Mouse (Mus musculus) stomach, embryonic 14.5 days (tissue): ENCODE measurements around the gene Gpr173. TPM values are rescaled to one million over a fixed set of nuclear protein-coding genes. Genes with fewer than 3 reads are reported as not detected.
A peak's percentile ranks its signal among the peaks of the same experiment; 100 is the strongest.

ENCODE experiments used
- ATAC-seq: fragments of 200-750 bp; cut with Nextera tagmentation; 2 replicates; pipeline ENCODE4 v1.8.0; 2017; ENCODE audit warnings: low read depth, moderate TSS enrichment; ENCODE audit not compliant: insufficient number of reproducible peaks, insufficient read depth, low FRiP score
- H3K27ac ChIP-seq: fragments of 300-500 bp; sonication (generic); 2 replicates; pipeline ENCODE4 v1.5.1; 2014; ENCODE audit warnings: mild to moderate bottlenecking, low read length, moderate library complexity, mixed read lengths
- H3K27me3 ChIP-seq: fragments of 300-500 bp; sonication (generic); 2 replicates; pipeline ENCODE4 v1.6.1; 2014; ENCODE audit warnings: low read length, control low read depth, mixed read lengths; ENCODE audit not compliant: control insufficient read depth, insufficient read depth
- H3K36me3 ChIP-seq: fragments of 300-500 bp; sonication (generic); 2 replicates; pipeline ENCODE4 v1.6.1; 2014; ENCODE audit warnings: mild to moderate bottlenecking, control low read depth, low read length, moderate library complexity, mixed read lengths; ENCODE audit not compliant: control insufficient read depth, insufficient read depth
- H3K4me1 ChIP-seq: fragments of 300-500 bp; sonication (generic); 2 replicates; pipeline ENCODE4 v1.6.1; 2014; ENCODE audit warnings: low read length, control low read depth, mixed read lengths; ENCODE audit not compliant: control insufficient read depth, insufficient read depth
- H3K4me2 ChIP-seq: fragments of 300-500 bp; sonication (generic); replicated peaks from 2 replicates; pipeline ENCODE4 v1.6.1; 2014; ENCODE audit warnings: low read depth, low read length, control low read depth
- H3K4me3 ChIP-seq: fragments of 300-500 bp; sonication (generic); 2 replicates; pipeline ENCODE4 v1.5.1; 2014; ENCODE audit warnings: low read depth, low read length, control low read depth
- H3K9ac ChIP-seq: fragments of 300-500 bp; sonication (generic); replicated peaks from 2 replicates; pipeline ENCODE4 v1.6.1; 2014; ENCODE audit warnings: low read depth, mild to moderate bottlenecking, control low read depth, low read length, moderate library complexity, mixed read lengths
- H3K9me3 ChIP-seq: fragments of 300-500 bp; sonication (generic); 2 replicates; pipeline ENCODE4 v1.6.1; 2016; ENCODE audit warnings: low read depth, low read length, control low read depth; ENCODE audit not compliant: control insufficient read depth
- WGBS: fragments of 180-500 bp; shearing (Covaris S2); extraction: QIAGEN DNeasy Blood & Tissue Kit; methylation state at CpG from one replicate; pipeline ENCODE4 v1.1.7; 2014; 5-methylcytosine and 5-hydroxymethylcytosine counted together
- polyA plus RNA-seq: library from polyadenylated mRNA; unstranded; fragments of >200 nt; fragmentation: Nextera tagmentation; extraction: Ambion mirVana; gene quantifications from 2 replicates; pipeline ENCODE4 v1.2.1, GENCODE M21; 2014

Gene Gpr173
- 4.4 and 5.6 TPM in 2 replicates for polyA plus RNA-seq

- Histone ChIP-seq H3K27ac (no peak within 1 kb of the TSS; the same call in 1 of the 2 replicates), H3K27me3 (0 out of 2 replicates have a peak, but pooled peaks cover 2% of the 10 kb centered on the region), H3K9me3 (no peaks in the 10 kb centered on the region), H3K4me2 (peak within 1 kb of the TSS; percentile 50), H3K4me3 (peak within 1 kb of the TSS; percentile 48), H3K36me3 (no peaks in the 10 kb centered on the region), H3K4me1 (no peaks in the 10 kb centered on the region), H3K9ac (peak within 1 kb of the TSS; percentile 40; the same call in 1 of the 2 replicates)
- 24% methylated on average over 22 of the region's 24 CpGs for WGBS
- peak; percentile 96 for ATAC-seq
Measured at GRCm38 (mm10) chrX:152368397-152369273, at the start of gene Gpr173. TSS of gene Gpr173 (minus strand) at chrX:152368704.

- Histone ChIP-seq H3K4me3 (no peak overlapping the region), H3K36me3 (no peaks in the 10 kb centered on the region), H3K4me2 (no peak overlapping the region), H3K27me3 (no peaks in the 10 kb centered on the region), H3K27ac (no peak overlapping the region), H3K9me3 (no peaks in the 10 kb centered on the region), H3K9ac (no peak overlapping the region), H3K4me1 (no peaks in the 10 kb centered on the region)
- 88% methylated on average over 1 of the region's 1 CpGs for WGBS
- ATAC-seq = no peak
Measured at GRCm38 (mm10) chrX:152403251-152403650, 34.7 kb upstream of the Gpr173 start.

DNA sequence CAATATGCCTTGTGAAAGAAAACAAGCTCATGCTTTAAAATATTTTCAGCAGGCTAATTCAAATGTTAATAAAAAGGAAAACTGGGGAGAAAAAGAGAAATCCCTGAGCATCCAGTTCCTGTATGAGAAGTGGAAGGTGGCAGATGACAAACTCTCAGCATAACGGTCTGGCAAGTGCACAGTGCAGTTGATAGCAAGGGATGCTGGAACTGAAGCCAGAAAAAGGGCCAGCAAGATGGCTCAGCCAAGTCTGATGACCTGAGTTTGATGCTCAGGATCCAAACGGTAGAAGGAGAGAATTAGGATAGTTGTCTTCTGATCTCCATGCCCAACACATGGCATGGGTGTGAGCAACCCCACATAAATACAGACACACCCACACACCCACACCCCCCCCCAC, 31.6 kb upstream of the Gpr173 start:
- WGBS = 72% methylated on average over 2 of the region's 2 CpGs

DNA sequence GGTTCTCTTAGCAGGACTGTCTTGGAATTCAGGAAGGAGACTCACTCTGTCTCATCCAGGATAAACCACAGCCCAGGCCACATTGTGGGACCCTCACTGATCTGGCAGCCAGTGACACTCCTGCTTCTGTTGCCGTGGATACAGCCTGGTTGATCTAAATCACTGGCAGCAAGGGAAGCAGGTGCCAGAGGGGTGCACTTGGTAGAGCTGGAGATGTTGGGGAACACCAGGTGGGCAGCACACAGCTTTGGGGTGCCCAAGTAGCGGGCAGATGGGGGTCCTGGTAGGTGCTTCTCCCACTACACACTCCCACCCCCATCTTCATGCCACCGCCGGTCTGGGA, 479 bp downstream of the Gpr173 start:
- peak overlapping the region; percentile 48 for H3K4me3 ChIP-seq
- H3K4me2 ChIP-seq = peak overlapping the region; percentile 50
- ATAC-seq = peak; percentile 10; the same call in 1 of the 2 replicates
- 23% methylated on average over 4 of the region's 4 CpGs for WGBS
- no peak overlapping the region; the same call in 1 of the 2 replicates for H3K27ac ChIP-seq
- H3K4me1 ChIP-seq = no peaks in the 10 kb centered on the region
- H3K9ac ChIP-seq = peak overlapping the region; percentile 40; the same call in 1 of the 2 replicates
- H3K27me3 ChIP-seq = 0 out of 2 replicates have a peak, but pooled peaks cover 2% of the 10 kb centered on the region
- H3K36me3 ChIP-seq = no peaks in the 10 kb centered on the region
- no peaks in the 10 kb centered on the region for H3K9me3 ChIP-seq

More for the DNA sequence above, 31.6 kb upstream of the Gpr173 start:
- H3K36me3 ChIP-seq = no peaks in the 10 kb centered on the region
- H3K4me1 ChIP-seq = no peaks in the 10 kb centered on the region
- H3K4me2 ChIP-seq = no peak overlapping the region
- H3K9me3 ChIP-seq = no peaks in the 10 kb centered on the region
- no peak overlapping the region for H3K27ac ChIP-seq
- no peak overlapping the region for H3K4me3 ChIP-seq
- ATAC-seq = no peak
- H3K27me3 ChIP-seq = no peaks in the 10 kb centered on the region
- no peak overlapping the region for H3K9ac ChIP-seq

GRCm38 (mm10) chrX:152366418-152366817, 2.1 kb downstream of the Gpr173 start:
- no peaks in the 10 kb centered on the region for H3K4me1 ChIP-seq

GRCm38 (mm10) chrX:152352553-152353153, 15.9 kb downstream of the Gpr173 start:
- H3K9ac ChIP-seq = no peak overlapping the region
- H3K36me3 ChIP-seq = no peaks in the 10 kb centered on the region
- no peak overlapping the region for H3K4me2 ChIP-seq
- peak; percentile 63; the same call in 1 of the 2 replicates for ATAC-seq
- no peaks in the 10 kb centered on the region for H3K27me3 ChIP-seq
- 24% methylated on average over 5 of the region's 5 CpGs for WGBS
- H3K9me3 ChIP-seq = no peaks in the 10 kb centered on the region
- H3K4me1 ChIP-seq = no peaks in the 10 kb centered on the region
- H3K27ac ChIP-seq = no peak overlapping the region
- H3K4me3 ChIP-seq = no peak overlapping the region

More at GRCm38 (mm10) chrX:152366418-152366817, 2.1 kb downstream of the Gpr173 start:
- H3K27ac ChIP-seq = no peak overlapping the region
- no peak for ATAC-seq
- H3K9me3 ChIP-seq = no peaks in the 10 kb centered on the region
- no peak overlapping the region for H3K4me3 ChIP-seq
- 79% methylated on average over 2 of the region's 2 CpGs for WGBS
- H3K36me3 ChIP-seq = no peaks in the 10 kb centered on the region
- 0 out of 2 replicates have a peak, but pooled peaks cover 2% of the 10 kb centered on the region for H3K27me3 ChIP-seq
- no peak overlapping the region for H3K4me2 ChIP-seq
- H3K9ac ChIP-seq = no peak overlapping the region

DNA sequence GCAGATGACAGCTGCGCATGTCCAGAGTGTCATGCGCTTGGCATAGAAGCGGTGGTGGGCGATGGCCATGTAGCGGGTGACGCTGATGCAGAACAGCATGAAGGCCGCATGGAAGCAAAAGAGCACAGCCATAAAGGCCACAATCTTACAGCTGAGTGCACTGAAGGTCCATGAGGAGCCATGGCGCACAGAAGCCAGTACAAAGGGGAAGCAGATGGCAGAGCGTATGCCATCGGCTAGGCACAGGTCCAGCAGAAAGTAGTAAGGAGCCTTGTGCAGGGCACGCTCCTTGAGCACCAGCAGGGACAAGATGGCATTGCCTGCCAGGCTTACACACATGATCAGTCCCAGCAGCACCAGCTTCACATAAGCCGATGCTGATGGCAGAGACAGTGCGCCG, 21.5 kb downstream of the Gpr173 start:
- no peak for ATAC-seq
- Histone ChIP-seq H3K4me3 (no peak overlapping the region), H3K27me3 (no peaks in the 10 kb centered on the region), H3K4me2 (no peak overlapping the region), H3K9ac (no peak overlapping the region), H3K9me3 (no peaks in the 10 kb centered on the region), H3K27ac (no peak overlapping the region), H3K4me1 (no peaks in the 10 kb centered on the region), H3K36me3 (no peaks in the 10 kb centered on the region; the same call in 1 of the 2 replicates)
- WGBS = 96% methylated on average over 14 of the region's 14 CpGs

GRCm38 (mm10) chrX:152346587-152346986, 21.9 kb downstream of the Gpr173 start:
- Histone ChIP-seq H3K27me3 (no peaks in the 10 kb centered on the region), H3K27ac (no peak overlapping the region), H3K4me1 (no peaks in the 10 kb centered on the region), H3K4me2 (no peak overlapping the region), H3K36me3 (no peaks in the 10 kb centered on the region; the same call in 1 of the 2 replicates), H3K4me3 (no peak overlapping the region), H3K9me3 (no peaks in the 10 kb centered on the region), H3K9ac (no peak overlapping the region)
- 92% methylated on average over 15 of the region's 15 CpGs for WGBS
- ATAC-seq = no peak
